ENCODE assay signal across 13 mouse cellular contexts in the genomic region with DNA sequence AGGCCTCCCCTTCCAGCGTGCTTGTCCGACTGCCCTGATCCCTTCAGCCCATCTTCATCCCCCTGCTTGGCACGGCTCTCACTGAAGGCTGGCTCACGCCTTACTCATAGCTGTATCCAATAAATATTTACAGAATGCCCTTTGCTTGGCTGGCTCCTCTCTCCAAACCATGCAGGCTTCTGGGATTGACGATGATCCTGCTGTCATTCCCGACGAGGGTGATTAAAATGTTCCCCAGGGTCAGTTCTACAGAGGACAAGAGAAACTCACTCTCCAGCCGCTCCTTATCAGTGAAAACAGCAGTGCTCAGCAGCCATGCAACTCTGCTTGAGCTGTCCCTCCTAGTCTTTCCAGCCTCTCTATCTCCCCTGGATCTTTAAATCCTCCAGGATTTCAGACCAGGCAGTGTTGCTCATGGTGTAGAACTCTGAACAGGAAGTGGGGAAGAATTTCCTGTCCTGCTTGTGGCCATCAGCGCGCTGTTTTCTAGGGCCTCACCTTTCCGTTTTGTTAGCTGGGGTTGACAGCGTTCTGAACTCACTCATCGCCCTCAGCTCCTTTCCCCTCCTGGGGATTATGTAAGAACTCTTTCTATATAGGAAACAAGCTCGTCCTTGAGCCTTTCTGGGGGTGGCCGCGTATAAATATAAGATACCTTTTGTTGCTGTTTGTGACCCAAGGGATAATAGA.
A peak's percentile ranks its signal among the peaks of the same experiment; 100 is the strongest.
DNase-seq lines count a peak whose midpoint lies in the region; ATAC-seq and TF ChIP-seq lines count a peak whose summit lies in the region.
"Had no signal": no experiment of that assay in that cellular context is flagged by ENCODE, and none has a peak within 500 bp of the region (broad histone marks: within the 10 kb centered on the region; RNA-seq: fewer than 3 reads in every experiment).

No protein-coding gene starts in this region.

- H3K9ac ChIP-seq in intestine, embryonic 15.5 days: no peak overlapping the region
- no peak overlapping the region for H3K9ac ChIP-seq in intestine, postnatal 0 days (ENCODE audit: low read depth, low read length)
- 0 out of 2 replicates have a peak overlapping the region, but pooled peaks have one; percentile 16 for H3K9ac ChIP-seq in heart, embryonic 16.5 days (ENCODE audit: low read length)
- H3K9ac ChIP-seq in lung, embryonic 16.5 days (ENCODE audit: low read length): no peak overlapping the region
- no peak overlapping the region for H3K9ac ChIP-seq in hindbrain, embryonic 16.5 days (ENCODE audit: low read depth, low read length)
- H3K9ac ChIP-seq: forebrain, embryonic 12.5 days; liver, embryonic 14.5 days had no signal

- H3K4me2 ChIP-seq in intestine, embryonic 15.5 days (replicated peaks): no peak overlapping the region
- H3K4me2 ChIP-seq in intestine, postnatal 0 days (replicated peaks; ENCODE audit: low read depth): no peak overlapping the region
- peak overlapping the region; percentile 33 for H3K4me2 ChIP-seq in heart, embryonic 16.5 days (ENCODE audit: low read depth, low read length)
- H3K4me2 ChIP-seq in lung, embryonic 16.5 days (ENCODE audit: low read depth, low read length): no peak overlapping the region
- no peak overlapping the region for H3K4me2 ChIP-seq in hindbrain, embryonic 16.5 days (ENCODE audit: low read length)
- H3K4me2 ChIP-seq: forebrain, embryonic 12.5 days had no signal

- 38% methylated on average over 16 of the region's 16 CpGs for WGBS in intestine, embryonic 15.5 days
- 46% methylated on average over 16 of the region's 16 CpGs for WGBS in intestine, postnatal 0 days
- WGBS in heart, embryonic 16.5 days: 17% methylated on average over 16 of the region's 16 CpGs
- WGBS in lung, embryonic 16.5 days: 22% methylated on average over 16 of the region's 16 CpGs
- 64% methylated on average over 16 of the region's 16 CpGs for WGBS in hindbrain, embryonic 16.5 days

- no peak for TF ChIP-seq CTCF in intestine, postnatal 0 days (IDR thresholded peaks at IDR 0.05; ENCODE audit: low read depth)

- H3K4me1 ChIP-seq in intestine, embryonic 15.5 days (replicated peaks): 0 out of 2 replicates have a peak, but pooled peaks cover 5% of the 10 kb centered on the region
- H3K4me1 ChIP-seq in intestine, postnatal 0 days (replicated peaks; ENCODE audit: control insufficient read depth, insufficient read depth, low read length): no peaks in the 10 kb centered on the region
- peaks cover 11% of the 10 kb centered on the region for H3K4me1 ChIP-seq in heart, embryonic 16.5 days (ENCODE audit: control insufficient read depth, insufficient read depth, low read length)
- H3K4me1 ChIP-seq in lung, embryonic 16.5 days (replicated peaks; ENCODE audit: control insufficient read depth, insufficient read depth, low read length): peaks cover 7% of the 10 kb centered on the region; the same call in 1 of the 2 replicates
- H3K4me1 ChIP-seq in hindbrain, embryonic 16.5 days (ENCODE audit: control insufficient read depth, insufficient read depth, low read depth, low read length): 0 out of 2 replicates have a peak, but pooled peaks cover 2% of the 10 kb centered on the region

- no peak overlapping the region for H3K4me3 ChIP-seq in intestine, embryonic 15.5 days (replicated peaks)
- no peak overlapping the region for H3K4me3 ChIP-seq in intestine, postnatal 0 days (ENCODE audit: low read depth, low read length)
- no peak overlapping the region for H3K4me3 ChIP-seq in heart, embryonic 16.5 days (ENCODE audit: low read length)
- no peak overlapping the region for H3K4me3 ChIP-seq in lung, embryonic 16.5 days (ENCODE audit: low read length)
- no peak overlapping the region for H3K4me3 ChIP-seq in hindbrain, embryonic 16.5 days (ENCODE audit: low read length)
- H3K4me3 ChIP-seq: forebrain, embryonic 12.5 days; left cerebral cortex, adult 2 months; myocyte had no signal

- H3K9me3 ChIP-seq in intestine, embryonic 15.5 days: no peaks in the 10 kb centered on the region
- H3K9me3 ChIP-seq in intestine, postnatal 0 days (ENCODE audit: control insufficient read depth): no peaks in the 10 kb centered on the region
- no peaks in the 10 kb centered on the region for H3K9me3 ChIP-seq in heart, embryonic 16.5 days (replicated peaks; ENCODE audit: control insufficient read depth, low read length)
- H3K9me3 ChIP-seq in lung, embryonic 16.5 days (ENCODE audit: control insufficient read depth, low read length): no peaks in the 10 kb centered on the region
- H3K9me3 ChIP-seq in hindbrain, embryonic 16.5 days (ENCODE audit: control insufficient read depth, low read length): no peaks in the 10 kb centered on the region
- H3K9me3 ChIP-seq: forebrain, embryonic 12.5 days had no signal

- DNase-seq in adrenal gland, postnatal 36 days: peak; percentile 64 to 69
- DNase-seq in ovary, adult 18-20 months (ENCODE audit: low spot score): no peak
- DNase-seq: gastrocnemius, postnatal 14 days had no signal

- no peaks in the 10 kb centered on the region for H3K36me3 ChIP-seq in intestine, embryonic 15.5 days
- no peaks in the 10 kb centered on the region for H3K36me3 ChIP-seq in intestine, postnatal 0 days (ENCODE audit: control insufficient read depth, insufficient read depth)
- H3K36me3 ChIP-seq in heart, embryonic 16.5 days (ENCODE audit: control insufficient read depth, insufficient read depth): no peaks in the 10 kb centered on the region
- H3K36me3 ChIP-seq in lung, embryonic 16.5 days (ENCODE audit: control insufficient read depth, insufficient read depth, low read length): no peaks in the 10 kb centered on the region
- H3K36me3 ChIP-seq in hindbrain, embryonic 16.5 days (ENCODE audit: control insufficient read depth, insufficient read depth, low read length): no peaks in the 10 kb centered on the region
- H3K36me3 ChIP-seq: forebrain, embryonic 12.5 days had no signal

- no peaks in the 10 kb centered on the region for H3K27me3 ChIP-seq in intestine, embryonic 15.5 days (replicated peaks)
- no peaks in the 10 kb centered on the region for H3K27me3 ChIP-seq in intestine, postnatal 0 days (replicated peaks; ENCODE audit: control insufficient read depth, insufficient read depth, low read length)
- no peaks in the 10 kb centered on the region for H3K27me3 ChIP-seq in heart, embryonic 16.5 days (ENCODE audit: control insufficient read depth, insufficient read depth, low read length)
- H3K27me3 ChIP-seq in lung, embryonic 16.5 days (ENCODE audit: control insufficient read depth, insufficient read depth, low read depth, low read length): no peaks in the 10 kb centered on the region
- no peaks in the 10 kb centered on the region for H3K27me3 ChIP-seq in hindbrain, embryonic 16.5 days (replicated peaks; ENCODE audit: control insufficient read depth, insufficient read depth, low read length)

- 0 out of 2 replicates have a peak overlapping the region, but pooled peaks have one; percentile 22 for H3K27ac ChIP-seq in intestine, embryonic 15.5 days
- H3K27ac ChIP-seq in intestine, postnatal 0 days (ENCODE audit: low read depth, low read length): no peak overlapping the region
- peak overlapping the region; percentile 56 for H3K27ac ChIP-seq in heart, embryonic 16.5 days (ENCODE audit: low read length)
- peak overlapping the region; percentile 40 for H3K27ac ChIP-seq in lung, embryonic 16.5 days (ENCODE audit: low read length)
- no peak overlapping the region for H3K27ac ChIP-seq in hindbrain, embryonic 16.5 days (ENCODE audit: low read depth, low read length)
- H3K27ac ChIP-seq: forebrain, embryonic 12.5 days; left cerebral cortex, adult 2 months; liver, embryonic 14.5 days had no signal

- ATAC-seq in intestine, embryonic 15.5 days: no peak
- no peak for ATAC-seq in intestine, postnatal 0 days
- ATAC-seq in heart, embryonic 16.5 days (replicated peaks; ENCODE audit: extremely low read depth, insufficient read depth, low FRiP score): peak; percentile 32; the same call in 1 of the 2 replicates
- peak; percentile 64 for ATAC-seq in lung, embryonic 16.5 days (ENCODE audit: low read depth)
- ATAC-seq in hindbrain, embryonic 16.5 days: no peak
- ATAC-seq in activated CD4-positive, CD25-positive, alpha-beta regulatory T cell, adult 4 months: no peak

Comparison
In these comparisons a context has a peak if more than half of its experiments do, and no peak if none do; other contexts are left out.
1. H3K27ac ChIP-seq: peak in intestine, embryonic 15.5 days (single experiment), heart, embryonic 16.5 days (single experiment) and lung, embryonic 16.5 days (single experiment); none in intestine, postnatal 0 days (single experiment) and hindbrain, embryonic 16.5 days (single experiment).
2. ATAC-seq: peak in heart, embryonic 16.5 days (single experiment) and lung, embryonic 16.5 days (single experiment); none in intestine, embryonic 15.5 days (single experiment), intestine, postnatal 0 days (single experiment), hindbrain, embryonic 16.5 days (single experiment) and activated CD4-positive, CD25-positive, alpha-beta regulatory T cell, adult 4 months (single experiment).